Mouse (Mus musculus) adrenal gland, postnatal 10 days (tissue): ENCODE results near the gene Fam205a2. TPM values are rescaled to one million over a fixed set of nuclear protein-coding genes. Genes with fewer than 3 reads are reported as not detected.
"Not testable (repeated sequence)": the region's sequence is repeated elsewhere in the genome, so short reads cannot be mapped to it uniquely, and the experiment has no call there.

Experiments used
- DNase-seq: peaks from one replicate; pipeline ENCODE4 v3.0.0; 2021; ENCODE audit warnings: mixed read lengths
- long read RNA-seq, 2 experiments: library from polyadenylated mRNA; stranded (forward); transcript quantifications; one replicate each; pipeline ENCODE4 v2.0.0; 2021
- total RNA-seq, 2 experiments: library from RNA; stranded (reverse); gene quantifications; 2 replicates each; pipeline ENCODE4 v1.2.3; 2021

The Fam205a2 gene
- not detected for total RNA-seq
- long read RNA-seq, experiment 1: 0 reads
- long read RNA-seq, experiment 2: 0 reads

DNA sequence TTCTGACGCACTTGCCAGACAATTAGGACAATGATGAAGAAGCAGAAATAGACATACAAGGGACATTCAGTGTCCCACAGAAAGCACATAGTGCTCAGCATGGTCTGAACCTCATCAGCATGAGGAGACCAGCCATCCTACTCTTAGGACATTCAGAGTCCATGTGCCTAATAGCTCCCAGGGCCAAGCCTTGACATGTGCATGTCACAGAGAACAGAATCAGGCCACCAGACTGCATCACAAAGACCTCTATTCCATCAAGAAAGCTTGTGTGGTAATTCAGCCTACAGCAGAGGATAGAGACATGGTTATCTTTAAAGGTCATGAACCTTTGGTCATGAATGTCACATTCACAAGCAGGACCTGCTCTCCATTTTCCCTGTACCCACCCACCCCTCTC is at the start of gene Fam205a2:
Gene Fam205a2 (minus strand): TSS at position 101 of the 400 bp plus-strand sequence.
- not testable (repeated sequence) for DNase-seq

Other genes starting within 250 kb of the Fam205a2 start
- gene Gm21953, start 233.9 kb downstream of the Fam205a2 start, total RNA-seq: not detected
- gene Fam205a3, start 209.8 kb downstream of the Fam205a2 start, total RNA-seq: not detected
- gene Gm21586, start 88.8 kb downstream of the Fam205a2 start, total RNA-seq: not detected
- gene Gm2163, start 61.4 kb downstream of the Fam205a2 start, total RNA-seq: under 1 TPM; 0.15 to 0.55 TPM
- not detected for gene Gm10591, start 84.0 kb upstream of the Fam205a2 start, total RNA-seq
- 10 to 100 TPM; 15.0 to 15.3 TPM for gene Gm2564, start 101.5 kb upstream of the Fam205a2 start, total RNA-seq
- gene Ccl27b, start 127.1 kb upstream of the Fam205a2 start, total RNA-seq: 1 to 10 TPM in 1 of 2 experiments, not detected in 1; 4.3 TPM
- not detected for gene Il11ra2, start 133.7 kb upstream of the Fam205a2 start, total RNA-seq
- gene 4930578G10Rik, start 207.4 kb upstream of the Fam205a2 start, total RNA-seq: under 1 TPM in 1 of 2 experiments, not detected in 1; 0.51 TPM
- gene Ccl19, start 228.4 kb upstream of the Fam205a2 start, total RNA-seq: 1 to 10 TPM; 4.8 to 5.2 TPM
- 10 to 100 TPM; 43.1 to 45.7 TPM for gene Ccl21a, start 245.8 kb upstream of the Fam205a2 start, total RNA-seq